Mouse (Mus musculus) heart, postnatal 14 days (tissue): ENCODE data around the gene Mrm1. TPM values are rescaled to one million over a fixed set of nuclear protein-coding genes. Genes with fewer than 3 reads are reported as not detected.
A peak's percentile ranks its signal among the peaks of the same experiment; 100 is the strongest.

ENCODE experiments used
- DNase-seq, 2 experiments: peaks; one replicate each; pipeline ENCODE4 v3.0.0; 2021 to 2022
- intact Hi-C: fragments of 180-260 bp; cut with DNase I; formaldehyde crosslinking; loops from one replicate; pipeline ENCODE4 v1.15.1; 2025
- total RNA-seq, 2 experiments: library from RNA; stranded (reverse); gene quantifications; 2 replicates each; pipeline ENCODE4 v1.2.3; 2021

Mrm1 gene
- total RNA-seq, 2 experiments from 2014 or later: 16.6 to 22.8 TPM

- intact Hi-C loops: loop anchor here (5.0 kb wide), 1 partner anchor 391 kb away; no protein-coding TSS in a partner anchor
- peak; percentile 79 to 84 for DNase-seq
Measured at GRCm38 (mm10) chr11:84818085-84818960, 992 bp downstream of the Mrm1 start.

- intact Hi-C loops: loop anchor here (5.0 kb wide), 1 partner anchor 390 kb away; no protein-coding TSS in a partner anchor
- no peak for DNase-seq
Measured at GRCm38 (mm10) chr11:84817362-84817761, 2.0 kb downstream of the Mrm1 start.

GRCm38 (mm10) chr11:84813724-84814510 is 5.4 kb downstream of the Mrm1 start:
- peak; percentile 71 to 82 for DNase-seq
- intact Hi-C loops: loop anchor here (5.0 kb wide), 1 partner anchor 552 kb away; no protein-coding TSS in a partner anchor

- no peak for DNase-seq
- intact Hi-C loops: no loop called here
Measured at GRCm38 (mm10) chr11:84804373-84804772, 14.9 kb downstream of the Mrm1 start.

DNA sequence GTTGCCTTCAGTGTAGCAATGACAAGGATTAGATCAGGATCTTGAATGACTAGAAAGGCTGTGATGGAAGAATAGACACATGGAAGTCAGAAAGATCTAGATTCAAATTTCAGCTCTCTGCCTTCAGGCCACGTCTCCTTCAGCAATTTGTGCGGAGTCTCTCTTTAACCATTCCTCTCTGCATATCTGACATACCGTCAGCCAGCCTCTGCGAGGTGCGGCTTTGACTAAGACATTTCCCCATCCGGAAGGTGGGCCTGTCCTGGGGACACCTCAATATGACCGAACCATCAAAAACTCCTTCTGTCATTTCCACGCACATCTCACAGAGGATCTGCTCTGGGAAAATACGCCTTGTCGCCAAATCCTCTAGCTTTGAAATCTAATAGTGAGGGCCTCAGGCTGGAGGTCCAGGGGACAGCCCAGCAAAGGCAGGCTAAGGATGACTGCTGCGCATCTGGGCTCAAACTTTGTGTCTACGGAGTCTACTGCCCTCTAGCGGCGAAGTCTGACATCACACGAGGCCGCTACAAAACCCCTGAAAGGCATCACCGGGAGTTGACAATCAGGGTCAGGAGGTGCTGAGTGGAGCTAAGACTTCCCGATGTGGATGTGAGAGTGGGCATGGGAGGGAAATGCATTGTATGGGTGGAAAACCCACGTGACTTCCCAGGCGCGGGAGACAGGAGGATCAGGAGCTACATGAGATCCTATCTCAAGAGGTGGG is 21.5 kb downstream of the Mrm1 start:
- intact Hi-C loops: loop anchor here (5.0 to 10.0 kb wide), 2 partner anchors 283 to 535 kb away; partner anchors contain the start of gene Aatf
- DNase-seq: peak; percentile 76 to 84

GRCm38 (mm10) chr11:84797026-84797425 is 22.3 kb downstream of the Mrm1 start:
- intact Hi-C loops: loop anchor here (5.0 to 10.0 kb wide), 2 partner anchors 282 to 535 kb away; partner anchors contain the start of gene Aatf

GRCm38 (mm10) chr11:84794496-84795113 is 24.7 kb downstream of the Mrm1 start:
- intact Hi-C loops: loop anchor here (1.0 to 10.0 kb wide), 3 partner anchors 280 to 532 kb away; partner anchors contain the start of gene Aatf
- DNase-seq: peak; percentile 66 to 78

More at GRCm38 (mm10) chr11:84797026-84797425, 22.3 kb downstream of the Mrm1 start:
- DNase-seq: no peak

DNA sequence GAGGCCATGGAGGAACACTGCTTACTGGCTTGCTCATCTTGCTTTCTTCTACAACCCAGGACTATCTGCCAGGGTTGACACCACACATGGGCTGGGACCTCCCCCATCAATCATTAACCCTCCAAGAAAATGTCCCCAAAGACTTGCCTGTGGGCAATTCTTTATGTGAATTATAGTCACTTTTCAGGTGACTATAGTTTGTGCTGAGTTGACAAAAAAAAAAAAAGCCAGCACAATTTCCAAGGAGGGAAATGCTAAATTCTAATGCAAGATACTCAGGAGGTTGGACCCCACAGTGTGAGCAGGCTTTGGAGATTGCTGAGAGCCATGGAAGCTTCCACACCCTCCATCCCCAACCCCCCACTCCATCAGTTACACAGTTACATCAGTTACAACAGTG is 25.8 kb downstream of the Mrm1 start:
- intact Hi-C loops: loop anchor here (10.0 kb wide), 1 partner anchor 279 kb away; the partner anchor contains the start of gene Aatf
- DNase-seq: no peak

DNA sequence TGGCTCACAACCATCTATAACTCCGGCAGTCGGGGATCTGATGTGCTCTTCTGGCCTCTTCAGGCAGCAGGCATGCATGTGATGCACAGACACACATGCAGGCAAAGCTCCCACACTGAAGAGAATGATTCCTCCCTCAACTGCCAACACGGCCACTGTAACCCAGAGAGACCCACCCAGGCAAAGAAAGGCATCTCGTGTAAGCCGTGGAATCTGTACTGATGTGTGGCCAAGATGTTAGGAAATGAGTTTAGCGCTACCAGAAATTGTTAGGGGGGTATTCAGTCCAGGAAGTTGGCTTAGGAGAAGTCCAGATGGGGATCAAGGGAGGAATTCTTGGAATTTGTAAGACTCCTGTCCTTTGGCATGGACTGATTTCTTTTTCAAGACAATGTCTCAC is 28.9 kb downstream of the Mrm1 start:
- intact Hi-C loops: loop anchor here (10.0 kb wide), 1 partner anchor 276 kb away; the partner anchor contains the start of gene Aatf

GRCm38 (mm10) chr11:84780143-84780870 is 39.0 kb downstream of the Mrm1 start:
- intact Hi-C loops: no loop called here
- DNase-seq: no peak

More for the DNA sequence above, 28.9 kb downstream of the Mrm1 start:
- no peak for DNase-seq

DNA sequence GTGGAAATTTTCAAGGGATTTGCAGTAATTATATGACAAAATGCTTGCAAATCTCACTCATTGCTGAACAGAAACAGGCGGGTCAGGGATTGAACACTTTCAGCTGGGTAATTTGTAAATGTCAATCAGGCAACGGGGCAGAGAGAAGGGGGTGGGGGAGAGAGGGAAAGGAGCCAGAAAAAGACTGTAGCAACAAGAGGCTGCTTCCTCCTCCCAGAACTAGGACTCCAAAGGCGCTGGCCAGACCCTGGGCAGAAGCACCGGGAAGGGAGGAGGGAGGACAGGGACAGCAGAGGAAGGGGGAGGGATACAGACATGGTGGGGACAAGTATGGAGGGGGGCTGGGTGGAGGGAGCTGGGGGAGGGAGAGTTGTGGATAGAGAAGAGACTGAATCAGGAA is 43.8 kb downstream of the Mrm1 start:
- DNase-seq: no peak
- intact Hi-C loops: no loop called here

- intact Hi-C loops: no loop called here
- DNase-seq: no peak
Measured at GRCm38 (mm10) chr11:84774870-84775514, 44.3 kb downstream of the Mrm1 start.

GRCm38 (mm10) chr11:84767898-84768297 is 51.4 kb downstream of the Mrm1 start:
- peak in 1 of 2 experiments; percentile 3 for DNase-seq

GRCm38 (mm10) chr11:84765125-84765524 is 54.2 kb downstream of the Mrm1 start:
- intact Hi-C loops: no loop called here
- peak in 1 of 2 experiments; percentile 9 for DNase-seq

More at GRCm38 (mm10) chr11:84767898-84768297, 51.4 kb downstream of the Mrm1 start:
- intact Hi-C loops: no loop called here

DNA sequence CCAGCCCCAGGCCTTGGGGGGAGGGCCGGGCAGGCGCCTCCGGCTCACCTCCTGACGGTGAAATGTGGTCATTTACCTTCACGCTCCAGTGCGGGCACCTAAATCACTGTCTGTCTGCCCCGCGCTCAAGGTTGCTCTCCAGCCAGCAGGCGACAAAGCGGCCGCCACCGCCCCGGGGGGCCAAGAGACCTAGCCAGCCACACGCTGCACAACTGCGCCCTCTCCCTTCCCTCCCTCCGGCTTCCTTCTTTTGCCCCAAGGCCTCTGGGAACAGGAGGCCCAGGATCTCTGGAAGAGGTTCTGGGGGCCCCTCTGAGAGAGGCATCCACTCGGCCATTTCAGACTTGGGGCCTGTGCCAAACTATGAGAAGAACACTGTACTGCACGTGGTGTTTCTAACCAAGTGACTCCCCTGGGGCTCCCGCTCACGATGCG is 54.8 kb downstream of the Mrm1 start:
- peak; percentile 6 to 8 for DNase-seq
- intact Hi-C loops: no loop called here

DNA sequence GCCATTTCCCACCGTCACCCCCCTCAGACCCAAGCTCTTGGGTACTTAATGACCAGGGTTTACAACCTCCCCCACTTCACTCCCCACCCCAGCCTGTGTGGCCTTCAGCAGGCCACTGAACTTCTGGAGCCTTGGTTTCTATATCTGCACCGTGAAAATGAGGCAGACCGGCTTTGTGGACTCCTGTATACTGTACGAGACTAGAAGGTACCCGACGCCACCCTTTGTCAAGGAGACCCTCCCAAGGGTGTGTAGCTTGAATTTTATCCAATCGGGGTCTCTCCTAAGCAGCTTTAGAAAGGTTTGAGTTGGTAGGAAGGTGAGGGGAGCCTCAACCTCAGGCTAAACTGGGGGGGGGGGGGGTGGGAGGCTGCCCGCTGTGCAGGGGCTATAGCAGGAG is 55.2 kb downstream of the Mrm1 start:
- no peak for DNase-seq

More for the DNA sequence above, 55.2 kb downstream of the Mrm1 start:
- intact Hi-C loops: no loop called here
